Mouse (Mus musculus) liver, postnatal 0 days (tissue): ENCODE data around the gene Edaradd. TPM values are rescaled to one million over a fixed set of nuclear protein-coding genes. Genes with fewer than 3 reads are reported as not detected.

Experiments
- ATAC-seq: fragments of 200-750 bp; cut with Nextera tagmentation; 2 replicates; pipeline ENCODE4 v1.8.0; 2017; ENCODE audit warnings: mild to moderate bottlenecking, moderate library complexity
- DNase-seq: peaks from one replicate; pipeline ENCODE4 v3.0.0-alpha.2; 2016
- H3K27ac ChIP-seq: fragments of 300-500 bp; sonication (generic); 2 replicates; pipeline ENCODE4 v1.5.1; 2014; ENCODE audit warnings: antibody characterized with exemption, moderate library complexity, mild to moderate bottlenecking, low read depth
- H3K27me3 ChIP-seq: fragments of 300-500 bp; sonication (generic); 2 replicates; pipeline ENCODE4 v1.6.1; 2014; ENCODE audit warnings: low read length, control low read depth, mixed read lengths; ENCODE audit not compliant: insufficient read depth
- H3K36me3 ChIP-seq: fragments of 300-500 bp; sonication (generic); replicated peaks from 2 replicates; pipeline ENCODE4 v1.6.1; 2014; ENCODE audit warnings: mild to moderate bottlenecking, control low read depth, low read length, moderate library complexity, mixed read lengths; ENCODE audit not compliant: insufficient read depth
- H3K4me1 ChIP-seq: fragments of 300-500 bp; sonication (generic); 2 replicates; pipeline ENCODE4 v1.6.1; 2014; ENCODE audit warnings: antibody characterized with exemption, mild to moderate bottlenecking, control low read depth; ENCODE audit not compliant: insufficient read depth
- H3K4me2 ChIP-seq: fragments of 300-500 bp; sonication (generic); 2 replicates; pipeline ENCODE4 v1.6.1; 2014; ENCODE audit warnings: low read depth, mild to moderate bottlenecking, low read length, moderate library complexity, mixed read lengths
- H3K4me3 ChIP-seq: fragments of 300-500 bp; sonication (generic); 2 replicates; pipeline ENCODE4 v1.5.1; 2014; ENCODE audit warnings: low read depth, low read length
- H3K9ac ChIP-seq: fragments of 300-500 bp; sonication (generic); replicated peaks from 2 replicates; pipeline ENCODE4 v1.6.1; 2014; ENCODE audit warnings: mild to moderate bottlenecking, moderate library complexity
- H3K9me3 ChIP-seq: fragments of 300-500 bp; sonication (generic); 2 replicates; pipeline ENCODE4 v1.6.1; 2016; ENCODE audit warnings: mild to moderate bottlenecking, control low read depth, low read length, mixed read lengths
- CTCF ChIP-seq: sonication (generic); IDR thresholded peaks from 2 replicates; pipeline ENCODE4 v1.5.1; 2016; ENCODE audit warnings: antibody characterized with exemption, low read depth
- EP300 ChIP-seq: IDR thresholded peaks from 2 replicates; pipeline ENCODE4 v1.6.1; 2016; ENCODE audit warnings: antibody characterized with exemption, low read depth, mild to moderate bottlenecking
- WGBS: fragments of 180-500 bp; shearing (Covaris S2); extraction: QIAGEN DNeasy Blood & Tissue Kit; methylation state at CpG from one replicate; pipeline ENCODE4 v1.1.7; 2014; ENCODE audit not compliant: insufficient replicate concordance; 5-methylcytosine and 5-hydroxymethylcytosine counted together
- polyA plus RNA-seq: library from polyadenylated mRNA; unstranded; fragments of >200 nt; fragmentation: Nextera tagmentation; extraction: Ambion mirVana; gene quantifications from 2 replicates; pipeline ENCODE4 v1.2.1, GENCODE M21; 2015

Gene Edaradd
- polyA plus RNA-seq, 1 experiment from 2014 or later: 0.38 TPM

- Histone ChIP-seq H3K4me2 (no peak overlapping the region), H3K9me3 (no peaks in the 10 kb centered on the region), H3K36me3 (no peaks in the 10 kb centered on the region), H3K4me1 (no peaks in the 10 kb centered on the region; the same call in 1 of the 2 replicates), H3K9ac (no peak overlapping the region), H3K27ac (peak overlapping the region; percentile 57), H3K27me3 (peaks cover 7% of the 10 kb centered on the region; the same call in 1 of the 2 replicates), H3K4me3 (no peak overlapping the region)
- ATAC-seq: no peak
- TF ChIP-seq EP300 (no peak), CTCF (no peak)
- no peak for DNase-seq
Measured at GRCm38 (mm10) chr13:12522346-12522745, 2.1 kb upstream of the Edaradd start.

GRCm38 (mm10) chr13:12519371-12519770, 867 bp downstream of the Edaradd start:
- Histone ChIP-seq H3K4me1 (no peaks in the 10 kb centered on the region), H3K27ac (no peak overlapping the region), H3K9ac (no peak overlapping the region), H3K27me3 (peaks cover 7% of the 10 kb centered on the region; the same call in 1 of the 2 replicates), H3K36me3 (no peaks in the 10 kb centered on the region), H3K9me3 (no peaks in the 10 kb centered on the region), H3K4me3 (peak overlapping the region; percentile 60), H3K4me2 (peak overlapping the region; percentile 92)
- 5% methylated on average over 18 of the region's 18 CpGs for WGBS
- no peak for TF ChIP-seq CTCF
- TF ChIP-seq EP300: no peak
- ATAC-seq: no peak
- no peak for DNase-seq

GRCm38 (mm10) chr13:12511189-12511965, 8.9 kb downstream of the Edaradd start:
- ATAC-seq: no peak
- H3K9ac ChIP-seq: no peak overlapping the region
- H3K27ac ChIP-seq: no peak overlapping the region
- DNase-seq: no peak
- H3K4me2 ChIP-seq: no peak overlapping the region
- H3K27me3 ChIP-seq: no peaks in the 10 kb centered on the region
- H3K4me3 ChIP-seq: no peak overlapping the region
- 72% methylated on average over 9 of the region's 9 CpGs for WGBS
- H3K4me1 ChIP-seq: no peaks in the 10 kb centered on the region; the same call in 1 of the 2 replicates
- H3K9me3 ChIP-seq: no peaks in the 10 kb centered on the region
- no peaks in the 10 kb centered on the region for H3K36me3 ChIP-seq
- TF ChIP-seq CTCF (no peak), EP300 (no peak)

- no peak overlapping the region for H3K4me3 ChIP-seq
- H3K4me1 ChIP-seq: peaks cover 3% of the 10 kb centered on the region; the same call in 1 of the 2 replicates
- no peak overlapping the region for H3K4me2 ChIP-seq
- WGBS: 73% methylated on average over 6 of the region's 6 CpGs
- no peak for ATAC-seq
- H3K27ac ChIP-seq: no peak overlapping the region
- no peaks in the 10 kb centered on the region for H3K9me3 ChIP-seq
- no peak overlapping the region for H3K9ac ChIP-seq
- H3K36me3 ChIP-seq: no peaks in the 10 kb centered on the region
- TF ChIP-seq EP300 (no peak), CTCF (no peak)
- no peaks in the 10 kb centered on the region for H3K27me3 ChIP-seq
- DNase-seq: no peak
Measured at GRCm38 (mm10) chr13:12510032-12510431, 10.2 kb downstream of the Edaradd start.

GRCm38 (mm10) chr13:12507426-12507825, 12.8 kb downstream of the Edaradd start:
- TF ChIP-seq EP300: no peak
- TF ChIP-seq CTCF: no peak
- 53% methylated on average over 6 of the region's 6 CpGs for WGBS
- H3K9me3 ChIP-seq: no peaks in the 10 kb centered on the region

GRCm38 (mm10) chr13:12505359-12505758, 14.9 kb downstream of the Edaradd start:
- Histone ChIP-seq H3K27ac (no peak overlapping the region), H3K27me3 (no peaks in the 10 kb centered on the region), H3K4me1 (peaks cover 3% of the 10 kb centered on the region; the same call in 1 of the 2 replicates), H3K9ac (no peak overlapping the region), H3K4me2 (no peak overlapping the region), H3K9me3 (no peaks in the 10 kb centered on the region), H3K36me3 (no peaks in the 10 kb centered on the region), H3K4me3 (no peak overlapping the region)
- ATAC-seq (peak; percentile 47; the same call in 1 of the 2 replicates), DNase-seq (peak; percentile 30)
- 58% methylated on average over 3 of the region's 3 CpGs for WGBS
- no peak for TF ChIP-seq CTCF
- no peak for TF ChIP-seq EP300

More at GRCm38 (mm10) chr13:12507426-12507825, 12.8 kb downstream of the Edaradd start:
- Histone ChIP-seq H3K9ac (no peak overlapping the region), H3K4me1 (peaks cover 3% of the 10 kb centered on the region; the same call in 1 of the 2 replicates), H3K4me3 (no peak overlapping the region), H3K36me3 (no peaks in the 10 kb centered on the region), H3K27ac (no peak overlapping the region), H3K27me3 (no peaks in the 10 kb centered on the region), H3K4me2 (no peak overlapping the region)
- DNase-seq: no peak
- ATAC-seq: no peak
